Mouse (Mus musculus): Measurements from ENCODE around the gene Rhobtb1. TPM values are rescaled to one million over a fixed set of nuclear protein-coding genes. Genes with fewer than 3 reads are reported as not detected.
A peak's percentile ranks its signal among the peaks of the same experiment; 100 is the strongest.

The Rhobtb1 gene
- polyA plus RNA-seq, 1 experiment from 2014 or later: 19.3 TPM

DNA sequence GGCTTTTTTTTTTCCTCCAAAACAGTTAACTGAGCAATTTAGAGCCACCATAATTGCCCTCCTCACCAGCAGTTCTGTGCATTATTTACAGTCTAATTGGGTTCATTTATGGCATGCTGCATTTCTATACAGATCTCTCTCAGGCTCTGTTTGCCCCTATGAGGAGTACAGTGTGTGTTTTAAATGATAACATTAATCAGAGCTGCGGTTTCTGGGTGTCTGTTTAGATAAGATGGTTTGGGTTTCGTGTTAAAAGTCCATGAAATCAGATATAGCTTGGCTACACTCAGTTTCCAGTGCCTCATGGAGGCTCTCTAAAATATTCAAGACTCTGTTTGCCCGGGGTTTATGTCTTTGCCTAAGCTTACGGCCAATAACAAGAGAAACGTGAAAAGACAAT is 104.4 kb downstream of the Rhobtb1 start:
- H3K27ac ChIP-seq (replicated peaks): no peak overlapping the region
- peaks cover 13% of the 10 kb centered on the region for H3K36me3 ChIP-seq (replicated peaks)
- no peak for DNase-seq (ENCODE audit: low spot score)
- 78% methylated on average over 5 of the region's 5 CpGs for WGBS
- peaks cover 27% of the 10 kb centered on the region for H3K4me1 ChIP-seq
- no peak overlapping the region for H3K4me3 ChIP-seq
- H3K9me3 ChIP-seq: no peaks in the 10 kb centered on the region
- no peaks in the 10 kb centered on the region for H3K27me3 ChIP-seq (replicated peaks; ENCODE audit: low read depth, poor library complexity, severe bottlenecking)

DNA sequence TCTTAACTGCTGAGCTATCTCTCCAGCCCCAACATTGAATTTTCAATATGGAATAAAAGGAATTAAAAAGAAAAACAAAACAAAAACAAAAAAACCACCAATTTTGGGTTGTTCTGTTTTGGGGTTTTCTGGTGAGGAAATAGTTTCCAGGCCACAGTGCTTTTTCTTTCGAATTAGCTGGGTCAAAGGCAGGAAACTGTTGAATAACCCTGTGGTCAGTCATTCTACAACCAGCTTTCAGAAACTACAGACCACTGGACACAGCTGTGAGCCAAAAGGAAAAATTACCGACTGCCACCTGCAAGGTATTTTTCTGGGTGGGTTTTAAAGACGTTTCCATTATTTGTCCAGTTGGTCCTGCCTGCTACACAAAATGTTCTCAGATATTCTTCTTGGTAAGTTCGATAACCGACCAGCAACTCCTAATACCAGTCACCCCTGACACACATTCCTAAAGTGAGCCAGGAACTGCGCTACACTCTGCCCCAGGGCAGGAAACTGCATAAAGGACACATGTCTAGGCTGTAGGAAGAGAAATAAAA is 106.4 kb downstream of the Rhobtb1 start:
- Histone ChIP-seq H3K9me3 (no peaks in the 10 kb centered on the region), H3K4me3 (no peak overlapping the region), H3K4me1 (peaks cover 22% of the 10 kb centered on the region), H3K27me3 (replicated peaks; ENCODE audit: low read depth, poor library complexity, severe bottlenecking) (no peaks in the 10 kb centered on the region), H3K27ac (replicated peaks) (no peak overlapping the region; the same call in 1 of the 2 replicates), H3K36me3 (replicated peaks) (peaks cover 10% of the 10 kb centered on the region)
- 63% methylated on average over 6 of the region's 6 CpGs for WGBS
- DNase-seq (ENCODE audit: low spot score): no peak

DNA sequence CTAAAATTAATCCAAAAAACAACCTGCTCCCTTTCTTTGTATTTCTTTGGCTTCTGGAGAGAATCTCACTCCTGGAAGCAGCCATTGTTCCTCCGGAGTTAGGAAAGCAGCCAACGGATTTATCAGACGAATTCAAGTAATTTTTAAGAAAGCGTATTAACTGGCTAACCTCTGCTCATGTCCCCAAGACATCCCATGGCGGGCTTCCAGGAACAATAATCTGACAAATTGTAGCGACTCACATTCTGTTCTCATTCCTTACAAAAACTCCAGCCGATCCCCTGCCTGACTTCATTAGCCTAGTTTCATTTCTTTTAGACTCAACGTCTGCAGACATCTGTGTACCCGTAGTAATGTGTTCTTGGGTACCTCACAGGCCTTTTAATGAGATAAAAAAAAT is 107.4 kb downstream of the Rhobtb1 start:
- no peaks in the 10 kb centered on the region for H3K27me3 ChIP-seq (replicated peaks; ENCODE audit: low read depth, poor library complexity, severe bottlenecking)
- H3K27ac ChIP-seq (replicated peaks): no peak overlapping the region
- no peak overlapping the region for H3K4me3 ChIP-seq
- H3K9me3 ChIP-seq: no peaks in the 10 kb centered on the region
- peaks cover 10% of the 10 kb centered on the region for H3K36me3 ChIP-seq (replicated peaks)
- WGBS: 88% methylated on average over 9 of the region's 9 CpGs
- H3K4me1 ChIP-seq: peaks cover 21% of the 10 kb centered on the region
- no peak for DNase-seq (ENCODE audit: low spot score)

DNA sequence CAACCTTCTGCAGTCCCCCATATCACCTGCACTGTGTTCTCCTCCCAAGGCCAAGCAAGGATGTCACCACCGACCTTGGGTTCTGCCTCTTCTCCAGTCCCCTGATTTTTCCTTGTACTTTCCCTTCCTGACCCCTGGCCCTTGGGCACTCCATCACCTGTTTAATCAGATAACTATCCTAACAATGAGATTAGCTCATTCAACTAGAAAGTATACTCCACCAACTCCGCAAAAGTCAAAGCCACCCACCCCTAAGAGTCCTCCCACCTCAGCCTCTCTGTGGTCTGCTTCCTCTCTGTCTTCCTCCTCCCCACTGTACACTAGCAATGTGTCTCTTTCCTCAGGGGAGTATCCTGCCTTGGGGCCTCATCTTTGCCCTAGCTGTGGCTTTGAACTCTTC is 107.9 kb downstream of the Rhobtb1 start:
- WGBS: 79% methylated on average over 2 of the region's 2 CpGs
- no peak for DNase-seq (ENCODE audit: low spot score)

DNA sequence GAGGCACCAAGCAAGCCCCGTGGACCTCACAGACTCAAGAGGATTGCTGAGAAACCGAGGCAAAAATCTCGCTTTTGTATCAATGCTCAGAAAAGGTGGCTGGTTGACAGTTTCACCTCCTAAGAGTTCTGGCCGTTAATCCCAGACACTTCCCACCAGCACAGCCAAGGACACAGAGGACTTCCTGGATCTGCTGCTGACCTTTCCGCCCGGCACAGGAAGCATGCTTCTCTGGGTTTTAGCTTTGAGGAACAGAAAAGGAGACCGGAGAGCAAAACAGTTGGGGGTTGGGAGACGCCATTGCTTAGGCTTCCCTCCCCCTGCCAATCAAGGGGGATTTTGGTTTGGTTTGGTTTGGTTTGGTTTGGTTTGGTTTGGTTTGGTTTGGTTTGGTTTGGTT is 108.7 kb downstream of the Rhobtb1 start:
- 83% methylated on average over 8 of the region's 8 CpGs for WGBS
- H3K4me3 ChIP-seq: no peak overlapping the region
- DNase-seq (ENCODE audit: low spot score): no peak
- no peaks in the 10 kb centered on the region for H3K9me3 ChIP-seq
- peaks cover 17% of the 10 kb centered on the region for H3K4me1 ChIP-seq
- H3K27me3 ChIP-seq (replicated peaks; ENCODE audit: low read depth, poor library complexity, severe bottlenecking): no peaks in the 10 kb centered on the region
- peaks cover 10% of the 10 kb centered on the region for H3K36me3 ChIP-seq (replicated peaks)
- H3K27ac ChIP-seq (replicated peaks): no peak overlapping the region

More for the DNA sequence above, 107.9 kb downstream of the Rhobtb1 start:
- Histone ChIP-seq H3K4me3 (no peak overlapping the region), H3K36me3 (replicated peaks) (peaks cover 10% of the 10 kb centered on the region), H3K9me3 (no peaks in the 10 kb centered on the region), H3K27me3 (replicated peaks; ENCODE audit: low read depth, poor library complexity, severe bottlenecking) (no peaks in the 10 kb centered on the region), H3K27ac (replicated peaks) (no peak overlapping the region), H3K4me1 (peaks cover 20% of the 10 kb centered on the region)

DNA sequence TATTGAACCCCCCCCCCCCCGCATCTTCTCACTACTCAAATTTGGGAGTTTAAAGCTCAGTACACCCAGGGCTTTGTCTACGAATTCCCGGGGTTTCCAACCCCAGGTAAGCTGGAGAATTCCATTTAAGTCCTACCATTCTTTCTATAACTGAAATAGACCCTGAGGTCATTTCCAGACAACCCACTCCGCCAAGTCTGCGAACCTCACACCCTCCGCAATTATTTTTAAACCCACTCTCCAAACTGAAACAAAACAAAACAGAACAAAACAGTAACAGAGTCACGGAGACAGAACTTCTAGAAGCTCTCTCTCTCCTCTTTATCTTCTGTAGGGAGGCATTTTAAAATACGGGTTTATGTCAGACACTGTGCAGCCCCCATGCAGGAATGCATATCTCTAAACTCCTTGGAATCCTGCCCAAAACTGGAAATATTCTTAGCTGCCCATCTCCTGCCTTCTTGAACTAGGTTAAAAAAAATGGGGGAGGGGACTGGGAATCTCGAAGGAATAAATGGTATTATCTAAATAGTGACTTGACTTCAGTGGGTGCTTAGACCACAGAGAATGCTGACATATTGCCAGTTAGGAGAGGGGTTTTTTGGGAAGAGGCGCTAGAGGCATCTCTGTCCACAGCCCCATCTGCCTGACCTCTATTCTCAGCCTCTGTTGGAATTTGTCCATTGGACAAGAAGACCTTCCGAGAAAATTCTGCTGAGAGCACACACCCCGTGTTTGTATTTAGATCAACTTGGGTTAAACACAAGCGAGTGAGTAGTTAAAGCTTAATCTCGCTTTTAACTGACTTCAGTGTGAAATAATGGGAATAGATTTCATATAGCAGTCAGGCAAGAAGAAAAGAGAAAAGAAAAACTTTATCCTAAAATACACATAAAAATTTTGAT is 111.9 kb downstream of the Rhobtb1 start:
- Histone ChIP-seq H3K4me3 (no peak overlapping the region), H3K4me1 (peaks cover 20% of the 10 kb centered on the region), H3K27me3 (replicated peaks; ENCODE audit: low read depth, poor library complexity, severe bottlenecking) (no peaks in the 10 kb centered on the region), H3K27ac (replicated peaks) (no peak overlapping the region), H3K36me3 (replicated peaks) (peaks cover 24% of the 10 kb centered on the region), H3K9me3 (no peaks in the 10 kb centered on the region)
- whole genome bisulfite sequencing: 84% methylated on average over 14 of the region's 14 CpGs
- DNase-seq (ENCODE audit: low spot score): no peak

DNA sequence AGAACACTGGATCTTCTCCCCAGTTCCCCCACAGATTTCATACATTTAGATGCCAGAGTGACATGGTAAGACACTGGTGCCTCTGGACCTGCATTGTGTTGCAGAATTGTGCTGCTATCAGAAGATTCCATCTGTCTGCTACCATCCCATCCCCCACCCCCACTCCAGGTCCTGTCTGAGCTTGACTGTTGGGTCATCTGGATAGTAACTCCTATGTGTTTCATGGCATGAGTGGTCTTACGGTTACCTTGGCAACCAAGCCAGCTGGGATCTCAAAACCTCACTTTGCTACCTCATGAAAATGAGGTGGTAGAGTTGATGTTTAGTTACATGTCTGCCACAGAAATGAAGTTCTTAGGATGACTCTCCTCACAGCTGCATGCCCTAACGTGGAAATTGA is 112.7 kb downstream of the Rhobtb1 start:
- DNase-seq (ENCODE audit: low spot score): peak; percentile 15
- 80% methylated on average over 2 of the region's 2 CpGs for WGBS
- Histone ChIP-seq H3K9me3 (no peaks in the 10 kb centered on the region), H3K4me3 (no peak overlapping the region), H3K4me1 (peaks cover 23% of the 10 kb centered on the region), H3K36me3 (replicated peaks) (peaks cover 29% of the 10 kb centered on the region), H3K27ac (replicated peaks) (no peak overlapping the region), H3K27me3 (replicated peaks; ENCODE audit: low read depth, poor library complexity, severe bottlenecking) (no peaks in the 10 kb centered on the region)

DNA sequence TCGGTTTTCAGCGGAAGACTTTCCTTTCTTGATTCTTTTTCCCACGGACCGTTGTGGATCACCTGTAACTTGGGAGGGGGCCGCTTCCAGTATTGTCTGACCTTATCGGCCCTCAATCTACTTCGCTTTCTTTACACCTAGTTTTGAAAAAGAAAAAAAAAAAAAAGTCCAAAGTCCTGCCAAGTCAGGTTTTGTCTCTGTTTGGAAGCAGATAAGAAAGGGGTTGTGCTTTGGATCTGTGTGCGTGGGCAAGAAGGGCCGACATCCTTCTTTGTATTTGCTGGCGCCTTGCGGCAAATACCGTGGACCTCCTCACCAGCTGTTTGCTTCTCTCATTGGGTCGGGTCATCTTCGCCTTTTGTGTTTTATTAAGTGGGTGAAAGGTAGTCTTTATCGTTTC is 114.2 kb downstream of the Rhobtb1 start:
- H3K27me3 ChIP-seq (replicated peaks; ENCODE audit: low read depth, poor library complexity, severe bottlenecking): no peaks in the 10 kb centered on the region
- WGBS: 92% methylated on average over 15 of the region's 15 CpGs
- H3K36me3 ChIP-seq (replicated peaks): peaks cover 33% of the 10 kb centered on the region
- H3K4me3 ChIP-seq: no peak overlapping the region
- no peak overlapping the region for H3K27ac ChIP-seq (replicated peaks)
- 0 out of 2 replicates have a peak, but pooled peaks cover 2% of the 10 kb centered on the region for H3K9me3 ChIP-seq
- no peak for DNase-seq (ENCODE audit: low spot score)
- H3K4me1 ChIP-seq: peaks cover 23% of the 10 kb centered on the region

DNA sequence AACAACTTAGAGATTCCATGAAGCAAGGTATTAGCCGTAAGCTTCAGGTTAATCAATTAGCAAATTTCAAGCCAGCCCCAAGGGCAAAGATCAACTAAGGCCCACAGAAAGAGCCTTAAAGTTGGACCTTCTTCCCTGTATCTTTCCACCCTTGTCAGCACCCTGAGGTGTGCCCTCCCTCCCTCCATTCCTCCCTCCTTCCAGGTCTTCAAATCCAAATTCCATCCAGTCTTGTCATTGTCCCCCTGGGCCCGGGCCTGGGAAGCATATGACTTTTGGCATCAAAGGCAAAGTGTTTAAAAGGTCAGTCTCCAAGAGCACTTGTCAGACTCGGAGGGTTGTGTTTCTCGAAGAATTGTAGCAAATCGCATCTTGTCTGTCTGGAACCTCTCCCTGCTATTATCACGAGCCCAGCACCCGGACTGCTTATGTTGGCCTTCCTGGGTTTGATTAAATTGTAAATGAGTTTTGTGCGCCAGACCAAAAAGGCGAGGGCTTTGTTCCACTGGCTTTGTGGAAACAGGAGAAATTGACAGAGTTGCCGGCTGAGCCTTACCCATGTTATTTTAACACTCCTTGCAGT is 116.9 kb downstream of the Rhobtb1 start:
- Histone ChIP-seq H3K27ac (replicated peaks) (no peak overlapping the region), H3K27me3 (replicated peaks; ENCODE audit: low read depth, poor library complexity, severe bottlenecking) (no peaks in the 10 kb centered on the region), H3K4me3 (no peak overlapping the region), H3K4me1 (peaks cover 18% of the 10 kb centered on the region), H3K9me3 (0 out of 2 replicates have a peak, but pooled peaks cover 2% of the 10 kb centered on the region), H3K36me3 (replicated peaks) (peaks cover 56% of the 10 kb centered on the region)
- 58% methylated on average over 10 of the region's 10 CpGs for WGBS
- no peak for DNase-seq (ENCODE audit: low spot score)

DNA sequence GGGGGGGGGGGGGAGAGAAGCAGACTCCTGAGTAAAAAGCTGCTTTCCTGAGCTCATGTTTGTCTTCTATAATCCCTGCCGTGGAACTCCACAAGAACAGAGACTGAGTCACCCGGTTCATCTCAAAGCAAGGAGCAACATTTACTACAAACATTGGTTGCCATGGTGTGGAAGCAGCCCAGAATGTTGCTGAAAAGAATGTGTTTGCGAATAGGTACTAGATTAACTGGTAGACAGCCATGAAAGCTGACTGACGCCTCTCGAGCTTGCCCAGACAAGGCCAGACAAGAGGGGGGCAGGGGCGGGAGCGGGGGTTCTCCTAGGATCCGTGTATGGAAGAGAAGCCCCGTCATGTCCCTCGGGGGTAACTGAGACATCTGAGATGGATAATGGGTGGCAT is 120.2 kb downstream of the Rhobtb1 start:
- 84% methylated on average over 10 of the region's 10 CpGs for WGBS
- no peaks in the 10 kb centered on the region for H3K27me3 ChIP-seq (replicated peaks; ENCODE audit: low read depth, poor library complexity, severe bottlenecking)
- H3K27ac ChIP-seq (replicated peaks): no peak overlapping the region
- no peak for DNase-seq (ENCODE audit: low spot score)
- 0 out of 2 replicates have a peak, but pooled peaks cover 2% of the 10 kb centered on the region for H3K9me3 ChIP-seq
- no peak overlapping the region for H3K4me3 ChIP-seq
- H3K36me3 ChIP-seq (replicated peaks): peaks cover 64% of the 10 kb centered on the region
- H3K4me1 ChIP-seq: 0 out of 2 replicates have a peak, but pooled peaks cover 12% of the 10 kb centered on the region

DNA sequence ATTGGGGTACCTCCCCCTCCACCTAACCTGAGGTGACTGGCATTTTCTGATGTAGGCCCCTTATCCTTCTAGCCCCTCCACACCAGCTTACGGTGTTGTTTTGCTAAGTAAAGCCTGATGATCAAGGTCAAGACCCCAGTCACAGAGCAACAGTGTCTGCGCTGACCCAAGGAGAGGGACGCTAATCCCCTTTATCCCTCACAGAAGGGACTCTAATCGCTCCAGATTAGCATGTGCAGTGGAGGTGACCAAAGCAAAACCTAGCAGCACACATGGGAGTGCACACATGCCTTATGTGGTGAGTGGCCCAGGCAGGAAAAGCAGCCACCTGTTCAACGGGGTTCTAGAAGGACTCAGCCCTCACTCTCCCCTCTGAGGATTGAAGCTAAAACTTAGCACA is 123.0 kb downstream of the Rhobtb1 start:
- H3K27ac ChIP-seq (replicated peaks): no peak overlapping the region
- H3K4me3 ChIP-seq: no peak overlapping the region
- no peaks in the 10 kb centered on the region for H3K27me3 ChIP-seq (replicated peaks; ENCODE audit: low read depth, poor library complexity, severe bottlenecking)
- 0 out of 2 replicates have a peak, but pooled peaks cover 6% of the 10 kb centered on the region for H3K4me1 ChIP-seq
- H3K9me3 ChIP-seq: 0 out of 2 replicates have a peak, but pooled peaks cover 2% of the 10 kb centered on the region
- peaks cover 72% of the 10 kb centered on the region for H3K36me3 ChIP-seq (replicated peaks)
- DNase-seq (ENCODE audit: low spot score): no peak
- 34% methylated on average over 5 of the region's 5 CpGs for WGBS

DNA sequence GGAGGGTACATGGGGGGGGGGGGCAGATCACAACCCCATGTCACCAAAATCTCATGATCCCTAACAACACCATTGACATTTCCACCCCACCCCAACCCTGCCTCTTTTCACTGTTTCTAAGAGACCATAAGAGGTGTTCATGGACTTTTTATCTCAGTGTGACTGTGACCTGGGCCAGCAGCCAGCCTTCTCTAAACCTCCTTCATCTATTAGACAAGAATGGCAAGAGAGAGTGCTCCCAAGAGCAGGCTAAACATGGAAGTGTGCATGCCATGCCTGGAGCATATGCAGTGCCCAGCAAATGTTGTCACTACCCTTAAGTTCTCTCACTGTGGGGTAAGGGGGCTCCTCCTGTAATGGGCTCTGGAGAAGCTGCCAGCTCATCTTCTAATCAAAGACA is 123.5 kb downstream of the Rhobtb1 start:
- H3K27me3 ChIP-seq (replicated peaks; ENCODE audit: low read depth, poor library complexity, severe bottlenecking): no peaks in the 10 kb centered on the region
- 0 out of 2 replicates have a peak, but pooled peaks cover 2% of the 10 kb centered on the region for H3K9me3 ChIP-seq
- no peak overlapping the region for H3K4me3 ChIP-seq
- no peak for DNase-seq (ENCODE audit: low spot score)
- H3K36me3 ChIP-seq (replicated peaks): peaks cover 73% of the 10 kb centered on the region
- H3K27ac ChIP-seq (replicated peaks): no peak overlapping the region
- H3K4me1 ChIP-seq: 0 out of 2 replicates have a peak, but pooled peaks cover 6% of the 10 kb centered on the region

Data from embryonic facial prominence, embryonic 10.5 days (tissue).